Mouse (Mus musculus): ENCODE results near the gene Dnah8. TPM values are rescaled to one million over a fixed set of nuclear protein-coding genes. Genes with fewer than 3 reads are reported as not detected.
"Not testable (repeated sequence)": the region's sequence is repeated elsewhere in the genome, so short reads cannot be mapped to it uniquely, and the experiment has no call there.

Dnah8 gene
- total RNA-seq, 2 experiments from 2014 or later, result 0.60 to 0.93 TPM

DNA sequence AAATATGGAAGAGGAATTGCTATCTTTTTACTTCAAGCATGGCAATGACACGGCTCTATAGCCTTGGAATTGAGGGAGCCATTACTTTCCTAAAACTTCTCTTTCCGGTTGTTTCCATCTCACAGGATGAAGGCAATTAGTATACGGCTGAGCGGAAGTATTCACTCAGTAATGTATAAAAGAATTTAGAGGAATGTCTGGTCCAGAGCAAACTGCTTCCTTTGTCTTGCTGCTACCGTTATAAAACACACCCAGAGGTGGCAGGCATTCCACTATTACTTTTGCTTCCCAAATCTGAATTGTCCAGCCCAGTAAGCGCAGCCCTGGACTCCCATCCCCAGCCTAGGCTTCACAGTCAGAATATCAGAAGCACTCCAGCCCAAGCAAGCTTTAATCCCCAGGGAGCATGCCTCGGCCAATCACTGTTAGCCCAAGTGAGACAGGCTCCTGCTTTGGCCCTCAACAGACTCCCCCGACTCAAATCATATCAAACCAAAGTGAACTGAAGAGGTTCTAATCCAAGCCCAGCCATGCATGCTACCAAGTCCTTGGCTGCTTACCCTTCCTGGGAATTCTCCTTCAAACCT, 16.2 kb upstream of the Dnah8 start:
- no peak for DNase-seq (ENCODE audit: low spot score in 2 of 2)

GRCm38 (mm10) chr17:30609305-30609979, 14.7 kb upstream of the Dnah8 start:
- DNase-seq (ENCODE audit: low spot score in 2 of 2), result no peak

GRCm38 (mm10) chr17:30609980-30610307, 14.2 kb upstream of the Dnah8 start:
- DNase-seq (ENCODE audit: low spot score in 2 of 2), result no peak

GRCm38 (mm10) chr17:30610739-30611138, 13.4 kb upstream of the Dnah8 start:
- no peak for DNase-seq (ENCODE audit: low spot score in 2 of 2)

DNA sequence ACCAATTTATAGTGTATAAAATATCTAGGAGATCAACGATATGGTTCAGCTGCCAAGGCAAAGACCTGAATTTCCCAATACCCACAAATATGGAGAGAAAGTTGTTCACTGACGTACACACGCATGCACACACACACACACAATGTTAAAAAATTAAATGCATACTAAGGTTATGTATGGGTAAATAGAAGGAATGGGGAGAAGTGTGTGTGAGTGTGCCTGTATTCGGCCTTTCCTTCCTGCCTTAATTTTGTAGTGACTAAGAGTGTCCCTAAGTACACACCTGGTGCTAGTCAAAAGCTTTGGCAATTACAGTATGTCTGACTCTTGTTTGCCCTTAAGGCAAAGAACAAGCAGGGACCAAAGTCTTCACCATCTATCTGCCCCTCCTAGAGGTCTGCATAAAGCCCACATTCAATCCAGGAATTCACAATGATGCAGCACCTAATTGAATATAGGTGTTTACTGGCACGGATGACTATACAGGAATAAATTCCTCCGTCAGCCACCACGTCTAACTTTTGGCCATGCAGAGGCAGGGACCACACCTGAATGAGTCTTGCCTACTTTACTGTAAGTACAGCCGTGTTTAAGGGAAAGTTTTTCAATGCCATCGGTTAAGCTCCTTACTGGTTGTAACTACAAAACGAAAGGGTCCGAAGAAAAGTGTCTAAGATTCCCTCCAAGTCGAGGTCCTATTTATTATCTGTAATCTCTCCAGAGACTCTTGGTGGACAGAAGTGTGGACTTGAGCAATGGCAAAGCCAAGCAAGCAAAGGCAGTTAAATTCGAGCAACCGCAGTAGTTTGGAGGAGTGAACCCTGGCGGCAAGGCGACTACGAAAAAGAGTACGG, 12.7 kb upstream of the Dnah8 start:
- no peak for DNase-seq (ENCODE audit: low spot score in 2 of 2)

DNA sequence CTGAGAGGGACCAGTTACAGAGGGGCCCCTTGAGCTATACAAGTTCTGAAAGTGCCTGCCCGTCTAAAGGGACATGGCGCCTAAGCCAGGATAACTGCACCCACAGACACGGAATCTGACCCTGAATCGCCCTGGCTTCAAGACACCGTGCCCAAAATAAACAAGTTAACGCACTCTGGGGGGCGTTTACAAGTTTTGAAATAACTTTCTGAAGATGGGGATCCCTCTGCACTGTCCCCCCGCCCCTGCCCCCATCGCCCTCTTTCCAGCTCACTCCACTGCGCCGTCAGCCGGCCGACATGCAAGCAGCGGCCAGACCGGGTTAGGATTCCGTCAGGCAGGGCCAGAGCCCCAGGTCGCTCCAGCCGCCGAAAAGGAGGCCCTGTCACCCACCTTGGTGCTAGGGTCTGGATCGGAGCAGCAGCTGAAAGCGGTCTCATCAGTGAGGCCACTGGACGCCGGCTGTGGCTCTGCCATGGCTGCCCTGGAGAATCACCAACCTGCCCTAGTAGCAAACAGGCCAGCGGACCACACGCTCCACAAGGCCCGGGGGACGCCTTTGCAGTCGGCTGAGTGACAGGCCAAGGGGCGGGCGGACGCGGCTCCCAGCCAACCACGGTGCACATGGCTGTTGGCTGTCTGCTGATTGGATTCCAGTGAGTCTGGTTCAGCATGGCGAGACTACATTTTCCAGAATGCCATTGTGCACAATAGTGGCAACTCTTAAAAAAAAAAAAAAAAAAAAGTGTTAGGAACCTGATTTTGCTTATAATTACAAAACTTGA, 11.9 kb upstream of the Dnah8 start:
- peak; percentile 99 to 100 for DNase-seq (ENCODE audit: low spot score in 2 of 2)

- no peak for DNase-seq (ENCODE audit: low spot score in 2 of 2)
Observed at GRCm38 (mm10) chr17:30613350-30613749, 10.8 kb upstream of the Dnah8 start.

GRCm38 (mm10) chr17:30616203-30616602, 8.0 kb upstream of the Dnah8 start:
- no peak for DNase-seq (ENCODE audit: low spot score in 2 of 2)

DNA sequence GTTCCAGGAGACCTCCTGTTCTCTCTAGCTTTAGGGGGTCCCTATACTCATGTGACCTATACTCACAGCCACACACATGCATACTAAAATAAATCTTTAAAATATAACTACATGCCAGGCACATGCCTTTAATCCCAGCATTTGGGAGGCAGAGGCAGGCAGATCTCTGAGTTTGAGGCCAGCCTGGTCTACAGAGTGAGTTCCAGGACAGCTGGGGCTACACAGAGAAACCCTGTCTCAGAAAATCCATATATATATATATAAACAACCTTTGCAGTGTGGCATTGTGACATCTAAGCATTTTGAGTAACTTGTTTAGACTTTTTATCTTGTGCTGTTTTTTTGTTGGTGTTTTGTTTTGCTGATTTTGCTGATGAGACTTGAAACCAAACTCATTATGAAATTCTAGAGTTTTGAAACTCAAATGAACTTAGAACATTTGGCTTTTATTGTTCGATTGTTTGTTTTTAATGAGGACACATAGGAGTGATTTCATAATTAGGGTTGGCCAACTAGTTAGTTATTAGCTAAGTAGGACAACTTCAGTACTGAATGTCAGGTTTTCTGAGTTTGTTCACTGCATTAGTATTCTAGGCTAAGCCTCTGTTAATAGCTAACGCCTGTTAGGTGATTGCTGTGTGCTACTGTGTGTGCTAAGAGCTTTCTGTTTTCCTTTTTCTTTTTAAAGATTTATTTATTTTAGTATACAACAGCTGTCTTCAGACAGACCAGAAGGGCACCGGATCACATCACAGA, 5.8 kb upstream of the Dnah8 start:
- DNase-seq (ENCODE audit: low spot score in 2 of 2), result no peak

DNA sequence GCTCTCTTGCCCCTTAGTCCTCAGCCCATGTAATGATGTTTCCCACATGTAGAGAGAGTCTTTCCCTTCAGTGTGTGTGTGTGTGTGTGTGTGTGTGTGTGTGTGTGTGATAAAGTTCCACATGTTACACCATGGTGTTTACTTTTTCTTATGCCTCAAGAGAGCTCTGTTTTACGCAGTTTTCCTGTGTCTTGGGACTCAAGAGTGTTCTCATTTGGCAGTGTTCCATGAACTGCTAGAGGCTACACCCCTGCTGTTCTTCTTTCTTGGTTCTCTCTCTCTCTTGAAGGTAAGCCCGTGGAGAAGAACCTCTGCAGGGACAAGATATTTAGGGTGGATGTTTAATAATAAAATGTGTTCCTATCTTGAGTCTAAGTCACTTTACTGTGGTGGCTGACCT, 5.0 kb upstream of the Dnah8 start:
- no peak for DNase-seq (ENCODE audit: low spot score in 2 of 2)

DNA sequence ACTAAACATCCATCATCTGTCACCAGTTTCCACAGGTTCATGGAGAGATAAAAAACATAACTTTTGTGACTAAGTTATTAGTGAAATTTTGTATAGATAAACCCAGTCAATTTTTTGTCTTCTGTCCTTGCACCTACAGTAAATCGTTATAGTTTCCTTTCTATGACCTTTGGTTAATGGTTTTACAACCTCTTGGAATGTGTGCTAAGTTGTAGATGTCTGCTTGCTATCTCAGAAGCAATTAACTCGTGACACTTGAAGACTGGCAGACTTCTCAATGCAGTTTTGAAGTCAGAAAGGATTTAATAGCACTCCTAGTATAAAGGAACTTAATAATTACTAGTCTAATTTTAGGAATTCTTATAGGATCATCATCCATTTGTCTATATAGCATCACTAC, 3.6 kb upstream of the Dnah8 start:
- no peak for DNase-seq (ENCODE audit: low spot score in 2 of 2)

DNA sequence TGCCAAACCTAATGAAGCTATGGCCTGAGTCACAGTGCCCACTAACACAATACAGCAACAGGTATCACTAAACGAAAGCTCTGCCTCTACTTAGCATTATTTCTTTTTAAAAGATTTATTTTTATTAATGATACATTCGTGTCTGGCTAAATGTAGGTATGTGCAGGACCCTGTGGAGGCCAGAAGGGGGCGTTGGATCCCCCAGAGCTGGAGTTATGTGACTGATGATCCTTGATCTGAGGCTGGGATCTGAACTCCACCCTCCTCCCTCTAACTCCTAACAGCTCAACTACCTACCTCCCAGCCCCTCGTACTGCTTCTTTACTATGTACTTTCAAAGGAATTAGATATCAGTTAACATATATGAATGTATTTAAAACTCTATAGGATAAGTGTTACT, 2.7 kb upstream of the Dnah8 start:
- DNase-seq (ENCODE audit: low spot score in 2 of 2), result no peak

DNA sequence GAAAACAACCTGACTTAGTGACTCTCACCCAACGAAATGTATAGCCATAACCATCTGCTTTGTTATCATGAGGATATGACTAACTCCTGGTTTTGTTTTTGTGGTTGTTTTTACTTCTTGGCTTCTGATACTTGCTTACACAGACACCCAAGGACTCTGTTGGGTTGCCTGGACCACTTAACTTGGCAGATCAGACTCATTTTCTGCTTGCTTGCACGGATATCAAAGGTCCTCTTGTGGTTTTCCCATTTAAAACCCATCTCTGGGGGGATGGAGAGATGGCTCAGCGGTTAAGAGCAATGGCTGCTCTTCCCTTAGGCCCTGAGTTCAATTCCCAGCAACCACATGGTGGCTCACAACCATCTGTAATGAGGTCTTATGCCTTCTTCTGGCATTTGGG, 954 bp upstream of the Dnah8 start:
- no peak for DNase-seq (ENCODE audit: low spot score in 2 of 2)

- not testable (repeated sequence) for DNase-seq (ENCODE audit: low spot score in 2 of 2)
Observed at GRCm38 (mm10) chr17:30626719-30627118, 2.6 kb downstream of the Dnah8 start, which contains the start of gene Glo1. TSS of gene Glo1 (minus strand) at chr17:30626871.

DNA sequence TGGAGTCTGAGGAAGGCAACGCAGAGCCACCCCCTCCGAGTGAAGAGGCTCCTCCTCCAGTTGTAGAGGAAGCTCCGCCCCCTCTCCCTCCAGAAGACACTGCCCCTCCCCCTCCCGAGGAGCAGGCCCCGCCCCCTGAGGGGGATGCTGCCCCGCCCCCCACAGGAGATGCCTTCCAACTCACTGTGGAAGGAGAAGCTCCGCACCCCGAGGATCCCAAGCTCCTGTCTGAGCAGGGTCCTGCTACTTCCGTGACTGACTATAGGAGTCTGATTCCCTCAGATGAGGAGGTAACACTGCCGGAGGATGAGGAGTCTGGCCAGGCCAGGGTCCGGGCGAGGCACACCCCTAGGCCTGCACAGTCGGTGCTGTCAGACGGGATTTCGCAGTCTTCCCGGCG, 11.2 kb downstream of the Dnah8 start:
- DNase-seq (ENCODE audit: low spot score in 2 of 2), result no peak

DNA sequence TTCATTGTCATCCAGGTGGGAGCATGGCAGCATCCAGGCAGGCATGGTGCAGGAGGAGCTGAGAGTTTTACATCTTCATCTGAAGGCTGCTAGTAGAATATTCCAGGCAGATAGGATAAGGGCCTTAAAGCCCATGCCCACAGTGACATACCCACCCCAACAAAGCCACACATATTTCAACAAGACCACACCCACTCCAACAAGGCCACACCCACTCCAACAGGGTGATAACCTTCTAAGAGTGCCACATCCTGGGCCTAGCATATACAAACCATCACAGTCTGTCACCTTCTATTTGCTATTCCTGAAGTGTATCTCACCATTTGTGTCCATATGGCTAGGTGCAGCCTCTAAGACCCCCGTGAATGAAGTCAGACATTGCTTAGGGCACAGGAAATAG, 13.6 kb downstream of the Dnah8 start:
- DNase-seq (ENCODE audit: low spot score in 2 of 2), result no peak

GRCm38 (mm10) chr17:30638996-30639395, 14.8 kb downstream of the Dnah8 start:
- no peak for DNase-seq (ENCODE audit: low spot score in 2 of 2)

- DNase-seq (ENCODE audit: low spot score in 2 of 2), result no peak
Observed at GRCm38 (mm10) chr17:30640896-30641295, 16.7 kb downstream of the Dnah8 start.

DNA sequence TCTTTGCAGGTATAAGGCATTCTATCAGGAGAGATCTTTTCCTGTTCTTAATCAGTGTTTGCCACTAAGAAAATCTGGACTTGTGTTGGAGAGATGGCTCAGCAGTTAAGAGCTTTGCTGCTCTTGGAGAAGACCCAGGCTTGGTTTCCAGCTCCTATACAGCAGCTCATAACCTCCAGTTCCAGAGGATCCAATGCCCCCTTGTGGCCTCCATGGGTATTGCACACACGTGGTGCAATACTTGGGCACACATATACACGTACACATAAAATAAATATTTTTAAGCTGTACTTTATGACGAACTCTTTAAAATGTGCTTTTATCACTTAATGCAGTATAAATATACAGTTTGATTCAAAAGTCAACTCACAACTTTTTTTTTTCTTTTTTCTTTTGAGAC, 24.6 kb downstream of the Dnah8 start:
- DNase-seq (ENCODE audit: low spot score in 2 of 2), result no peak

DNA sequence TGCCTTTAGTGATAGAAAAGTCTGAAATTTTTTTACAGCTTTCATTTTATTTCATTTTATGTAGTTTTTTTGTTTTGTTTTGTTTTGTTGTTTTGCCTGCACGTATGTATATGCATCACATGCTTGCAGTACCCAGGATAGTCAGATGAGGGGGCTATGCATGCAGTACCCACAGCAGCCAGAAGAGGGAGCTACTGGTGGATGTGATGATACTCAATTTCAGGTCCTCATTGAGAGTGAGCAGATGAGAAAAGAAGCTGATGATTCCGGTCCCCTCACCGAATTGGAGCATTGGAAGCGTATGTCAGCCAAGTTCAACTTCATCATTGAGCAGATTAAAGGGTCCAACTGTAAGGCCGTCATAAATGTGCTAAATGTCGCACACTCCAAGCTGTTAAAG, 28.9 kb downstream of the Dnah8 start:
- no peak for DNase-seq (ENCODE audit: low spot score in 2 of 2)
